Mouse (Mus musculus) heart, postnatal 0 days (tissue): ENCODE data around the gene Nav2.

Source experiments
- CTCF ChIP-seq: IDR thresholded peaks from 2 replicates; pipeline ENCODE4 v1.5.1; 2016; ENCODE audit warnings: antibody characterized with exemption, control low read depth, low read depth
- EP300 ChIP-seq: IDR thresholded peaks from 2 replicates; pipeline ENCODE4 v1.6.1; 2016; ENCODE audit warnings: antibody characterized with exemption, low read depth

DNA sequence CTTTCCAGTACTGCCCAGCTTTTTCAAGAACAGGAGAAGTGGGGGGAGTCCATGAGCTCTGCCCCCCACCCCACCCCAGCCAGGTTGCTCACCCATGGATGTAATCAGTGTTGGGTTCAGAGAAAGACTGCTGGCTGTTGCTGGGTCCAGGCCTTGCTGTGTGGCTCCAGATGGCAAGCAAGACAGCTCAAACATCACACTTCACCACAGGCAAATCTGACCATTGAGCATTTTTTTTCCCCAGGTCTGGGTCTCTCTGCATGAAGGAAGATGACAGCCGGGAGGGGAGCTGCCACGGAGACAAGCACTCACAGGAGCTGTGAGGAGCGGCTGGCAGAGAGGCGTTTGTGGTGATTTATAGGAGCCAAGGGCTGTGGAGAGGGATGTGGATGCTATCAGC is 55.0 kb downstream of the Nav2 start:
- TF ChIP-seq CTCF = no peak
- no peak for TF ChIP-seq EP300
